In the genomic region with DNA sequence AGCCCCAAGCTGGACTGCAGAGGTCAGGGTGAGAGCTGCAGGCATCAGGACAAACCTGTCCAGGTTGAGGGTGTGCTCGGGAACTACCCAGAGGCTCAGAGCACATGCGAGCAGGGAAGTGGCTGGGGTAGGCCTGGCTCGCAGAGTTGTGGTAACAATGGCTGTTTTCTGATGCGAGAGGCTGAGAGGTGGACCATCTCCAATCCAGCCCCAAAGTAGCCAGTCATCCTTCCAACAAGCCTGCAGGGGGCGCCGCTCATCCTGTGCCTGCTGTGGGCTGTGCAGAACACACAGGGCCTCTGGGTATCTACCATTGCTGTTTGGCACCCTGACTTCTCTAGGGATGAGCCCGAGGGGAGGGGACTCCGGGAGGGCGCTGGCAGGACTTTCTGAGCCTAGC, we compare ENCODE assay signal across 10 mouse cellular contexts. TPM values are rescaled to one million over a fixed set of nuclear protein-coding genes. Genes with fewer than 3 reads are reported as not detected.
DNase-seq lines count a peak whose midpoint lies in the region; ATAC-seq and TF ChIP-seq lines count a peak whose summit lies in the region.
"Had no signal": no experiment of that assay in that cellular context is flagged by ENCODE, and none has a peak within 500 bp of the region (broad histone marks: within the 10 kb centered on the region; RNA-seq: fewer than 3 reads in every experiment).

No protein-coding gene starts in this region.

- peak; percentile 94 for DNase-seq in CH12.LX (ENCODE audit: extremely low read depth)
- no peak for DNase-seq in frontal cortex, postnatal 25 days (ENCODE audit: low spot score in 2 of 2)
- DNase-seq in gastrocnemius, postnatal 14 days = no peak
- DNase-seq: cerebellum, adult 11-12 months had no signal

- no peaks in the 10 kb centered on the region for H3K9me3 ChIP-seq in intestine, embryonic 16.5 days (ENCODE audit: control insufficient read depth, low read length)
- H3K9me3 ChIP-seq in intestine, embryonic 15.5 days = no peaks in the 10 kb centered on the region
- H3K9me3 ChIP-seq in CH12.LX (replicated peaks; ENCODE audit: low read length) = no peaks in the 10 kb centered on the region
- H3K9me3 ChIP-seq in heart, embryonic 12.5 days (replicated peaks) = no peaks in the 10 kb centered on the region
- H3K9me3 ChIP-seq: stomach, embryonic 15.5 days had no signal

- in situ Hi-C loops in CH12.LX (cut with MboI; ENCODE audit: low pct_ligation_motif_present, low pct_unique_long_range_greater_than_20kb, low sequenced_read_pairs) = loop anchor here (5.0 kb wide), 1 partner anchor 82 kb away; no protein-coding TSS in a partner anchor

- no peak for TF ChIP-seq EP300 in CH12.LX (IDR thresholded peaks at IDR 0.05; ENCODE audit: low read length)

- no peak for ATAC-seq in intestine, embryonic 16.5 days
- no peak for ATAC-seq in intestine, embryonic 15.5 days
- peak; percentile 33 for ATAC-seq in megakaryocyte progenitor cell, adult 5-6 weeks (replicated peaks; ENCODE audit: poor library complexity)
- no peak for ATAC-seq in heart, embryonic 12.5 days (ENCODE audit: insufficient number of reproducible peaks, low FRiP score)

- peaks cover 39% of the 10 kb centered on the region for H3K4me1 ChIP-seq in intestine, embryonic 16.5 days (ENCODE audit: control insufficient read depth, insufficient read depth, low read length)
- peaks cover 45% of the 10 kb centered on the region for H3K4me1 ChIP-seq in intestine, embryonic 15.5 days (replicated peaks)
- H3K4me1 ChIP-seq in CH12.LX (ENCODE audit: control insufficient read depth in 1 of 2, insufficient read depth in 2 of 2) = peaks cover 63 to 97% of the 10 kb centered on the region in 2 experiments
- peaks cover 33% of the 10 kb centered on the region for H3K4me1 ChIP-seq in bone marrow, adult 2 months (ENCODE audit: control insufficient read depth, insufficient read depth, low read length)
- H3K4me1 ChIP-seq in heart, embryonic 12.5 days (replicated peaks) = peaks cover 11% of the 10 kb centered on the region; the same call in 1 of the 2 replicates

- TF ChIP-seq RAD21 in CH12.LX (IDR thresholded peaks at IDR 0.05; ENCODE audit: low read depth, low read length) = peak; percentile 20

- intact Hi-C loops in gastrocnemius, postnatal 14 days (cut with DNase I; ENCODE audit: low total_unique reads) = no loop called here

- H3K9ac ChIP-seq in intestine, embryonic 16.5 days (ENCODE audit: low read depth, low read length) = peak overlapping the region; percentile 39; the same call in 1 of the 2 replicates
- no peak overlapping the region for H3K9ac ChIP-seq in intestine, embryonic 15.5 days
- H3K9ac ChIP-seq in CH12.LX (ENCODE audit: insufficient read depth, low read depth) = peak overlapping the region; percentile 54
- H3K9ac ChIP-seq in heart, embryonic 12.5 days = no peak overlapping the region
- H3K9ac ChIP-seq: stomach, embryonic 15.5 days had no signal

- 60% methylated on average over 9 of the region's 9 CpGs for WGBS in intestine, embryonic 16.5 days
- 69% methylated on average over 9 of the region's 9 CpGs for WGBS in intestine, embryonic 15.5 days
- WGBS in bone marrow, adult 2 months = 55% methylated on average over 9 of the region's 9 CpGs
- WGBS in heart, embryonic 12.5 days = 65% methylated on average over 9 of the region's 9 CpGs

- H3K27me3 ChIP-seq in intestine, embryonic 16.5 days (replicated peaks; ENCODE audit: control insufficient read depth, insufficient read depth, low read length) = no peaks in the 10 kb centered on the region
- no peaks in the 10 kb centered on the region for H3K27me3 ChIP-seq in intestine, embryonic 15.5 days (replicated peaks)
- H3K27me3 ChIP-seq in CH12.LX (replicated peaks) = no peaks in the 10 kb centered on the region
- H3K27me3 ChIP-seq in heart, embryonic 12.5 days (replicated peaks) = no peaks in the 10 kb centered on the region; the same call in 1 of the 2 replicates
- H3K27me3 ChIP-seq: stomach, embryonic 15.5 days had no signal

- dilution Hi-C loops in CH12.LX (cut with MboI; ENCODE audit: extremely low pct_ligation_motif_present, extremely low pct_unique_long_range_greater_than_20kb, low sequenced_read_pairs) = no loop called here

- H3K4me2 ChIP-seq in intestine, embryonic 16.5 days (ENCODE audit: low read depth, low read length) = no peak overlapping the region
- no peak overlapping the region for H3K4me2 ChIP-seq in intestine, embryonic 15.5 days (replicated peaks)
- 0 out of 2 replicates have a peak overlapping the region, but pooled peaks have one; percentile 9 for H3K4me2 ChIP-seq in CH12.LX (ENCODE audit: insufficient read depth, low read depth, poor library complexity, severe bottlenecking)
- no peak overlapping the region for H3K4me2 ChIP-seq in heart, embryonic 12.5 days
- H3K4me2 ChIP-seq: stomach, embryonic 15.5 days had no signal

- H3K79me2 ChIP-seq in CH12.LX (replicated peaks; ENCODE audit: control insufficient read depth, extremely low read depth, insufficient read depth, poor library complexity, severe bottlenecking) = no peaks in the 10 kb centered on the region

- H3K4me3 ChIP-seq in intestine, embryonic 16.5 days (ENCODE audit: low read length) = no peak overlapping the region
- no peak overlapping the region for H3K4me3 ChIP-seq in intestine, embryonic 15.5 days (replicated peaks)
- H3K4me3 ChIP-seq in CH12.LX (replicated peaks in 1 of 3; ENCODE audit: low read depth in 2 of 3, low read length in 2 of 3, poor library complexity in 1 of 3) = peak overlapping the region in 1 of 3 experiments; percentile 38
- H3K4me3 ChIP-seq in bone marrow, adult 2 months (replicated peaks; ENCODE audit: control insufficient read depth, low read depth, low read length) = no peak overlapping the region
- no peak overlapping the region for H3K4me3 ChIP-seq in heart, embryonic 12.5 days
- H3K4me3 ChIP-seq: stomach, embryonic 15.5 days had no signal

- no peak overlapping the region for H3K27ac ChIP-seq in intestine, embryonic 16.5 days (ENCODE audit: low read length)
- no peak overlapping the region for H3K27ac ChIP-seq in intestine, embryonic 15.5 days
- peak overlapping the region; percentile 88 for H3K27ac ChIP-seq in CH12.LX (ENCODE audit: insufficient read depth, low read depth)
- peak overlapping the region; percentile 73 for H3K27ac ChIP-seq in bone marrow, adult 2 months (ENCODE audit: control insufficient read depth, insufficient read depth, low read depth, low read length, poor library complexity)
- no peak overlapping the region for H3K27ac ChIP-seq in heart, embryonic 12.5 days (ENCODE audit: poor library complexity, severe bottlenecking)
- H3K27ac ChIP-seq: stomach, embryonic 15.5 days had no signal

- no peak for TF ChIP-seq POLR2A in CH12.LX (IDR thresholded peaks at IDR 0.05; ENCODE audit: low read depth, low read length)
- peak; percentile 45; the same call in 1 of the 2 replicates for TF ChIP-seq POLR2A in bone marrow, adult 2 months (IDR thresholded peaks at IDR 0.05; ENCODE audit: borderline replicate concordance, control insufficient read depth, low read depth, low read length)

- TF ChIP-seq CTCF in CH12.LX (conservative IDR thresholded peaks at IDR 0.05 in 1 of 2, IDR thresholded peaks at IDR 0.05 in 1 of 2; ENCODE audit: low read depth in 2 of 2, low read length in 2 of 2) = peak in 1 of 2 experiments; percentile 70; a peak in 2 of 4 replicates
- TF ChIP-seq CTCF in bone marrow, adult 2 months (IDR thresholded peaks at IDR 0.05; ENCODE audit: control insufficient read depth, insufficient read depth, low read length) = peak; percentile 71

- H3K36me3 ChIP-seq in intestine, embryonic 16.5 days (ENCODE audit: control insufficient read depth, insufficient read depth, low read length) = no peaks in the 10 kb centered on the region
- H3K36me3 ChIP-seq in intestine, embryonic 15.5 days = no peaks in the 10 kb centered on the region
- peaks cover 0 to 7% of the 10 kb centered on the region in 2 experiments for H3K36me3 ChIP-seq in CH12.LX (replicated peaks in 1 of 2; ENCODE audit: control insufficient read depth in 1 of 2, insufficient read depth in 1 of 2, low read length in 1 of 2)
- no peaks in the 10 kb centered on the region for H3K36me3 ChIP-seq in heart, embryonic 12.5 days
- H3K36me3 ChIP-seq: stomach, embryonic 15.5 days had no signal

RNA-seq across cellular contexts. Expression of a gene that starts 8.9 kb away (rescaled TPM):
- polyA plus RNA-seq in intestine, embryonic 16.5 days (2015; fragmentation: Nextera tagmentation; extraction: Ambion mirVana) = 428 and 452 TPM in 2 replicates
- polyA plus RNA-seq in intestine, embryonic 15.5 days (2015; fragmentation: Nextera tagmentation; extraction: Ambion mirVana) = 362 and 375 TPM in 2 replicates
- total RNA-seq in CH12.LX (2012; rRNA removed) = 151 and 153 TPM in 2 replicates
- 104 and 128 TPM in 2 replicates for total RNA-seq in CH12.LX (2014; rRNA removed)
- polyA plus RNA-seq in CH12.LX (2012; ENCODE audit: insufficient read length, low read depth) = 289 and 362 TPM in 2 replicates
- polyA plus RNA-seq in bone marrow, adult 2 months (2011; ENCODE audit: insufficient read depth, insufficient read length, low replicate concordance, missing spikeins) = 299 and 416 TPM in 2 replicates
- 724 and 761 TPM in 2 replicates for total RNA-seq in megakaryocyte progenitor cell, adult 5-6 weeks (2015)
- 230 and 307 TPM in 2 replicates for total RNA-seq in megakaryocyte progenitor cell, adult 5-6 weeks (2017)
- 10 to 100 TPM; 30.4 to 37.5 TPM for total RNA-seq in gastrocnemius, postnatal 14 days (2021)
- 179 and 190 TPM in 2 replicates for polyA plus RNA-seq in heart, embryonic 12.5 days (2016; fragmentation: Nextera tagmentation; extraction: Ambion mirVana)

RNA-seq across cellular contexts. Expression of a gene that starts 17.3 kb away (rescaled TPM):
- 4.3 and 5.6 TPM in 2 replicates for polyA plus RNA-seq in intestine, embryonic 16.5 days (2015; fragmentation: Nextera tagmentation; extraction: Ambion mirVana)
- 4.4 and 6.0 TPM in 2 replicates for polyA plus RNA-seq in intestine, embryonic 15.5 days (2015; fragmentation: Nextera tagmentation; extraction: Ambion mirVana)
- total RNA-seq in CH12.LX (2012; rRNA removed) (12.3 and 18.8 TPM in 2 replicates), CH12.LX (2014; rRNA removed) (6.0 and 6.6 TPM in 2 replicates)
- polyA plus RNA-seq in CH12.LX (2012; ENCODE audit: insufficient read length, low read depth) = 35.9 and 38.8 TPM in 2 replicates
- 3.3 and 13.7 TPM in 2 replicates for polyA plus RNA-seq in bone marrow, adult 2 months (2011; ENCODE audit: insufficient read depth, insufficient read length, low replicate concordance, missing spikeins)
- total RNA-seq in megakaryocyte progenitor cell, adult 5-6 weeks (2015) = 9.2 and 10.7 TPM in 2 replicates
- 6.5 and 7.3 TPM in 2 replicates for total RNA-seq in megakaryocyte progenitor cell, adult 5-6 weeks (2017)
- total RNA-seq in gastrocnemius, postnatal 14 days (2021) = 1 to 10 TPM in 1 of 2 experiments, under 1 TPM in 1; 0.70 to 1.2 TPM
- polyA plus RNA-seq in heart, embryonic 12.5 days (2016; fragmentation: Nextera tagmentation; extraction: Ambion mirVana) = 2.2 and 2.7 TPM in 2 replicates

RNA-seq across cellular contexts. Expression of a gene that starts 24.8 kb away (rescaled TPM):
- 27.8 and 28.4 TPM in 2 replicates for polyA plus RNA-seq in intestine, embryonic 16.5 days (2015; fragmentation: Nextera tagmentation; extraction: Ambion mirVana)
- polyA plus RNA-seq in intestine, embryonic 15.5 days (2015; fragmentation: Nextera tagmentation; extraction: Ambion mirVana) = 27.0 and 29.7 TPM in 2 replicates
- total RNA-seq in CH12.LX (2012; rRNA removed) = 2,306 and 3,109 TPM in 2 replicates
- 4,323 and 5,448 TPM in 2 replicates for total RNA-seq in CH12.LX (2014; rRNA removed)
- polyA plus RNA-seq in CH12.LX (2012; ENCODE audit: insufficient read length, low read depth) = 1,849 and 1,886 TPM in 2 replicates
- polyA plus RNA-seq in bone marrow, adult 2 months (2011; ENCODE audit: insufficient read depth, insufficient read length, low replicate concordance, missing spikeins) = 270 and 801 TPM in 2 replicates
- total RNA-seq in megakaryocyte progenitor cell, adult 5-6 weeks (2015) = 291 and 358 TPM in 2 replicates
- total RNA-seq in megakaryocyte progenitor cell, adult 5-6 weeks (2017) = 339 and 505 TPM in 2 replicates
- 1 to 10 TPM in 1 of 2 experiments, under 1 TPM in 1; 0.51 to 1.7 TPM for total RNA-seq in gastrocnemius, postnatal 14 days (2021)
- polyA plus RNA-seq in heart, embryonic 12.5 days (2016; fragmentation: Nextera tagmentation; extraction: Ambion mirVana) = 4.3 and 5.7 TPM in 2 replicates

RNA-seq across cellular contexts. Expression of a gene that starts 59.0 kb away (rescaled TPM):
- polyA plus RNA-seq in intestine, embryonic 16.5 days (2015; fragmentation: Nextera tagmentation; extraction: Ambion mirVana) = 22.3 and 22.9 TPM in 2 replicates
- polyA plus RNA-seq in intestine, embryonic 15.5 days (2015; fragmentation: Nextera tagmentation; extraction: Ambion mirVana) = 14.9 and 16.6 TPM in 2 replicates
- total RNA-seq in CH12.LX (2012; rRNA removed) (9.2 and 10.6 TPM in 2 replicates), CH12.LX (2014; rRNA removed) (3.0 and 3.6 TPM in 2 replicates)
- 15.6 and 15.9 TPM in 2 replicates for polyA plus RNA-seq in CH12.LX (2012; ENCODE audit: insufficient read length, low read depth)
- polyA plus RNA-seq in bone marrow, adult 2 months (2011; ENCODE audit: insufficient read depth, insufficient read length, low replicate concordance, missing spikeins) = 4.6 TPM in 1 of 2 replicates, not detected in the other
- total RNA-seq in megakaryocyte progenitor cell, adult 5-6 weeks (2015) = 0.77 and 2.2 TPM in 2 replicates
- 0.37 and 0.71 TPM in 2 replicates for total RNA-seq in megakaryocyte progenitor cell, adult 5-6 weeks (2017)
- total RNA-seq in gastrocnemius, postnatal 14 days (2021) = not detected
- 0.41 and 0.51 TPM in 2 replicates for polyA plus RNA-seq in heart, embryonic 12.5 days (2016; fragmentation: Nextera tagmentation; extraction: Ambion mirVana)

Comparison
In these comparisons a context has a peak if more than half of its experiments do, and no peak if none do; other contexts are left out.
1. H3K9ac ChIP-seq: peak in intestine, embryonic 16.5 days (single experiment) and CH12.LX (single experiment); none in intestine, embryonic 15.5 days (single experiment) and heart, embryonic 12.5 days (single experiment).
2. H3K27ac ChIP-seq: peak in CH12.LX (single experiment) and bone marrow, adult 2 months (single experiment); none in intestine, embryonic 16.5 days (single experiment), intestine, embryonic 15.5 days (single experiment) and heart, embryonic 12.5 days (single experiment).